Mouse (Mus musculus) testis, adult 2 months (tissue): ENCODE measurements around the gene Rad54l2.

Experiments
- CTCF ChIP-seq: fragments of 200-500 bp; IDR thresholded peaks from 2 replicates; pipeline ENCODE4 v1.5.1; 2012; ENCODE audit warnings: low read depth, mild to moderate bottlenecking, inconsistent platforms, low read length, moderate library complexity; ENCODE audit not compliant: control insufficient read depth, insufficient read depth, insufficient replicate concordance
- POLR2A ChIP-seq: fragments of 200-500 bp; IDR thresholded peaks from 2 replicates; pipeline ENCODE4 v1.6.1; 2012; ENCODE audit warnings: low read depth, mild to moderate bottlenecking, inconsistent platforms, low read length, moderate library complexity; ENCODE audit not compliant: control insufficient read depth

DNA sequence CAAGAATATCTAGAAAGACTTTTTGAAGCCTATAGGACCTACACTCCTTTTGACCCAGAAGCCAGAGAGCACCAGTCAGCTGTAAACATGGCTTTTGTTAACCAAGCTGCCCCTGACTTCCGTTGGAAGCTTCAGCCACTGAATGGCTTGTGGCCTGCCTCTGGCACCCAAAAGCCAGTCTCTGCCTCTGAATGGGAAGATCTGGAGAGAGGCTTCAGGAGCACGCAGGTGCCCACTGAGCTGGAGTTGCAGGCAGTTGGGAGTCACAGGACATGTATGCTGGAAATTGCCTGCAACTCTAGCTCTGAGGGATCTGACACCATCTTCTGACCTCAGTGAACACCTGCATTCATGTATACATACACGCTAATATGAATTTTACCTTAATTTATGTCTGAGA is 8.9 kb downstream of the Rad54l2 start:
- TF ChIP-seq CTCF (no peak), POLR2A (no peak)
